Mouse (Mus musculus) lung, embryonic 16.5 days (tissue): ENCODE results near the gene Gm6583. TPM values are rescaled to one million over a fixed set of nuclear protein-coding genes. Genes with fewer than 3 reads are reported as not detected.

ENCODE experiments used
- ATAC-seq: fragments of 200-750 bp; cut with Nextera tagmentation; 2 replicates; pipeline ENCODE4 v1.8.0; 2017; ENCODE audit warnings: low read depth, mild to moderate bottlenecking, moderate library complexity
- H3K27ac ChIP-seq: fragments of 300-500 bp; sonication (generic); 2 replicates; pipeline ENCODE4 v1.5.1; 2014; ENCODE audit warnings: mild to moderate bottlenecking, control low read depth, low read length
- H3K27me3 ChIP-seq: fragments of 300-500 bp; sonication (generic); 2 replicates; pipeline ENCODE4 v1.6.1; 2014; ENCODE audit warnings: low read depth, low read length, mixed read lengths; ENCODE audit not compliant: control insufficient read depth, insufficient read depth
- H3K36me3 ChIP-seq: fragments of 300-500 bp; sonication (generic); 2 replicates; pipeline ENCODE4 v1.6.1; 2014; ENCODE audit warnings: low read length; ENCODE audit not compliant: control insufficient read depth, insufficient read depth
- H3K4me1 ChIP-seq: fragments of 300-500 bp; sonication (generic); replicated peaks from 2 replicates; pipeline ENCODE4 v1.6.1; 2014; ENCODE audit warnings: low read length, mixed read lengths; ENCODE audit not compliant: control insufficient read depth, insufficient read depth
- H3K4me2 ChIP-seq: fragments of 300-500 bp; sonication (generic); 2 replicates; pipeline ENCODE4 v1.6.1; 2014; ENCODE audit warnings: low read depth, low read length, control low read depth
- H3K4me3 ChIP-seq: fragments of 300-500 bp; sonication (generic); 2 replicates; pipeline ENCODE4 v1.5.1; 2014; ENCODE audit warnings: mild to moderate bottlenecking, low read length, control low read depth
- H3K9ac ChIP-seq: fragments of 300-500 bp; sonication (generic); 2 replicates; pipeline ENCODE4 v1.6.1; 2014; ENCODE audit warnings: low read length, control low read depth
- H3K9me3 ChIP-seq: fragments of 300-500 bp; sonication (generic); 2 replicates; pipeline ENCODE4 v1.6.1; 2016; ENCODE audit warnings: low read length; ENCODE audit not compliant: control insufficient read depth
- WGBS: fragments of 180-500 bp; shearing (Covaris S2); extraction: QIAGEN DNeasy Blood & Tissue Kit; methylation state at CpG from one replicate; pipeline ENCODE4 v1.1.7; 2014; 5-methylcytosine and 5-hydroxymethylcytosine counted together
- polyA plus RNA-seq: library from polyadenylated mRNA; unstranded; fragments of >200 nt; fragmentation: Nextera tagmentation; extraction: Ambion mirVana; gene quantifications from 2 replicates; pipeline ENCODE4 v1.2.1, GENCODE M21; 2015

The Gm6583 gene
- polyA plus RNA-seq, 1 experiment from 2014 or later = 0.15 TPM

- no peak overlapping the region for H3K4me3 ChIP-seq
- no peaks in the 10 kb centered on the region for H3K9me3 ChIP-seq
- H3K4me2 ChIP-seq = no peak overlapping the region
- no peak for ATAC-seq
- no peaks in the 10 kb centered on the region for H3K4me1 ChIP-seq
- H3K27me3 ChIP-seq = no peaks in the 10 kb centered on the region
- 85% methylated on average over 4 of the region's 4 CpGs for WGBS
- H3K9ac ChIP-seq = no peak overlapping the region
- no peak overlapping the region for H3K27ac ChIP-seq
- peaks cover 2% of the 10 kb centered on the region; the same call in 1 of the 2 replicates for H3K36me3 ChIP-seq
Measured at GRCm38 (mm10) chr5:112359520-112359919, 3.7 kb upstream of the Gm6583 start.

- no peak overlapping the region for H3K27ac ChIP-seq
- H3K9me3 ChIP-seq = no peaks in the 10 kb centered on the region
- H3K4me1 ChIP-seq = no peaks in the 10 kb centered on the region
- 83% methylated on average over 9 of the region's 9 CpGs for WGBS
- no peak overlapping the region for H3K4me3 ChIP-seq
- no peaks in the 10 kb centered on the region for H3K27me3 ChIP-seq
- no peak overlapping the region for H3K4me2 ChIP-seq
- H3K9ac ChIP-seq = no peak overlapping the region
- 0 out of 2 replicates have a peak, but pooled peaks cover 2% of the 10 kb centered on the region for H3K36me3 ChIP-seq
- no peak for ATAC-seq
Measured at GRCm38 (mm10) chr5:112356322-112356721, 489 bp upstream of the Gm6583 start.

GRCm38 (mm10) chr5:112355493-112355892, 340 bp downstream of the Gm6583 start:
- Histone ChIP-seq H3K36me3 (peaks cover 4% of the 10 kb centered on the region; the same call in 1 of the 2 replicates), H3K9ac (no peak overlapping the region), H3K27me3 (no peaks in the 10 kb centered on the region), H3K27ac (no peak overlapping the region), H3K4me2 (no peak overlapping the region), H3K4me1 (no peaks in the 10 kb centered on the region), H3K4me3 (no peak overlapping the region), H3K9me3 (no peaks in the 10 kb centered on the region)
- no peak for ATAC-seq
- WGBS = 75% methylated on average over 6 of the region's 6 CpGs

GRCm38 (mm10) chr5:112349169-112349568, 6.7 kb downstream of the Gm6583 start:
- H3K4me1 ChIP-seq = no peaks in the 10 kb centered on the region
- no peak overlapping the region for H3K27ac ChIP-seq
- H3K9ac ChIP-seq = no peak overlapping the region
- no peak overlapping the region for H3K4me2 ChIP-seq
- WGBS = 82% methylated on average over 8 of the region's 8 CpGs
- ATAC-seq = no peak
- peaks cover 12% of the 10 kb centered on the region for H3K36me3 ChIP-seq
- H3K27me3 ChIP-seq = no peaks in the 10 kb centered on the region
- no peak overlapping the region for H3K4me3 ChIP-seq
- no peaks in the 10 kb centered on the region for H3K9me3 ChIP-seq

- no peak overlapping the region for H3K9ac ChIP-seq
Measured at GRCm38 (mm10) chr5:112346211-112346965, 9.4 kb downstream of the Gm6583 start.

GRCm38 (mm10) chr5:112344092-112344960, 11.5 kb downstream of the Gm6583 start:
- Histone ChIP-seq H3K4me2 (no peak overlapping the region), H3K4me3 (no peak overlapping the region)

More at GRCm38 (mm10) chr5:112346211-112346965, 9.4 kb downstream of the Gm6583 start:
- Histone ChIP-seq H3K4me2 (no peak overlapping the region), H3K27me3 (no peaks in the 10 kb centered on the region), H3K4me1 (peaks cover 13% of the 10 kb centered on the region), H3K4me3 (no peak overlapping the region), H3K9me3 (no peaks in the 10 kb centered on the region), H3K27ac (no peak overlapping the region), H3K36me3 (peaks cover 12% of the 10 kb centered on the region)
- WGBS = 79% methylated on average over 16 of the region's 16 CpGs
- ATAC-seq = no peak

GRCm38 (mm10) chr5:112343205-112343595, 12.6 kb downstream of the Gm6583 start:
- H3K36me3 ChIP-seq = peaks cover 8% of the 10 kb centered on the region
- peak overlapping the region; percentile 95 for H3K4me3 ChIP-seq
- peak overlapping the region; percentile 78 for H3K9ac ChIP-seq
- H3K4me2 ChIP-seq = peak overlapping the region; percentile 86
- H3K9me3 ChIP-seq = no peaks in the 10 kb centered on the region
- peak; percentile 78 for ATAC-seq
- H3K27me3 ChIP-seq = no peaks in the 10 kb centered on the region
- H3K27ac ChIP-seq = peak overlapping the region; percentile 17
- H3K4me1 ChIP-seq = peaks cover 13% of the 10 kb centered on the region
- WGBS = under 1% methylated on average over 24 of the region's 24 CpGs

More at GRCm38 (mm10) chr5:112344092-112344960, 11.5 kb downstream of the Gm6583 start:
- WGBS = 62% methylated on average over 6 of the region's 6 CpGs
- H3K27me3 ChIP-seq = no peaks in the 10 kb centered on the region
- H3K9me3 ChIP-seq = no peaks in the 10 kb centered on the region
- peaks cover 13% of the 10 kb centered on the region for H3K4me1 ChIP-seq
- no peak for ATAC-seq
- H3K27ac ChIP-seq = no peak overlapping the region
- H3K9ac ChIP-seq = no peak overlapping the region
- 0 out of 2 replicates have a peak, but pooled peaks cover 3% of the 10 kb centered on the region for H3K36me3 ChIP-seq

- H3K4me3 ChIP-seq = peak within 1 kb of the TSS; percentile 95
- peak within 1 kb of the TSS; percentile 86 for H3K4me2 ChIP-seq
- WGBS = 1% methylated on average over 49 of the region's 64 CpGs
- ATAC-seq = peak; percentile 87
- peaks cover 12% of the 10 kb centered on the region for H3K36me3 ChIP-seq
- H3K27me3 ChIP-seq = no peaks in the 10 kb centered on the region
- H3K4me1 ChIP-seq = peaks cover 13% of the 10 kb centered on the region
- peak within 1 kb of the TSS; percentile 78 for H3K9ac ChIP-seq
- no peaks in the 10 kb centered on the region for H3K9me3 ChIP-seq
- peak within 1 kb of the TSS; percentile 17 for H3K27ac ChIP-seq
Measured at GRCm38 (mm10) chr5:112342463-112343204, 13.2 kb downstream of the Gm6583 start, which contains the start of the genes Srrd and Hps4. Srrd (minus strand) TSS chr5:112343040. Hps4 (plus strand) TSS chr5:112343083.
